Mouse (Mus musculus) liver, embryonic 11.5 days (tissue): ENCODE data around the gene Ippk. TPM values are rescaled to one million over a fixed set of nuclear protein-coding genes. Genes with fewer than 3 reads are reported as not detected.

Source experiments
- ATAC-seq: fragments of 200-750 bp; cut with Nextera tagmentation; replicated peaks from 2 replicates; pipeline ENCODE4 v1.8.0; 2017; ENCODE audit warnings: moderate number of reproducible peaks, mild to moderate bottlenecking, moderate TSS enrichment, moderate library complexity; ENCODE audit not compliant: low FRiP score
- DNase-seq: peaks from one replicate; pipeline ENCODE4 v3.0.0-alpha.2; 2017; ENCODE audit warnings: low spot score
- H3K27ac ChIP-seq: fragments of 300-500 bp; sonication (generic); 2 replicates; pipeline ENCODE4 v1.5.1; 2014; ENCODE audit warnings: mild to moderate bottlenecking, low read depth, low read length, control low read depth
- H3K27me3 ChIP-seq: fragments of 300-500 bp; sonication (generic); replicated peaks from 2 replicates; pipeline ENCODE4 v1.6.1; 2014; ENCODE audit warnings: low read length, mixed read lengths; ENCODE audit not compliant: control insufficient read depth, insufficient read depth
- H3K36me3 ChIP-seq: fragments of 300-500 bp; sonication (generic); 2 replicates; pipeline ENCODE4 v1.6.1; 2014; ENCODE audit warnings: mild to moderate bottlenecking, low read length, moderate library complexity, mixed read lengths; ENCODE audit not compliant: control insufficient read depth, insufficient read depth
- H3K4me1 ChIP-seq: fragments of 300-500 bp; sonication (generic); replicated peaks from 2 replicates; pipeline ENCODE4 v1.6.1; 2014; ENCODE audit warnings: low read length, mixed read lengths; ENCODE audit not compliant: control insufficient read depth, insufficient read depth
- H3K4me2 ChIP-seq: fragments of 300-500 bp; sonication (generic); 2 replicates; pipeline ENCODE4 v1.6.1; 2014; ENCODE audit warnings: mild to moderate bottlenecking, control low read depth, moderate library complexity
- H3K4me3 ChIP-seq: fragments of 300-500 bp; sonication (generic); 2 replicates; pipeline ENCODE4 v1.5.1; 2014; ENCODE audit warnings: low read depth, low read length, control low read depth
- H3K9ac ChIP-seq: fragments of 300-500 bp; sonication (generic); 2 replicates; pipeline ENCODE4 v1.6.1; 2014; ENCODE audit warnings: low read depth, low read length, control low read depth
- H3K9me3 ChIP-seq: fragments of 300-500 bp; sonication (generic); 2 replicates; pipeline ENCODE4 v1.6.1; 2016; ENCODE audit warnings: low read length, inconsistent platforms, mixed read lengths; ENCODE audit not compliant: control insufficient read depth
- WGBS: fragments of 180-500 bp; shearing (Covaris S2); extraction: QIAGEN DNeasy Blood & Tissue Kit; methylation state at CpG from one replicate; pipeline ENCODE4 v1.1.7; 2014; 5-methylcytosine and 5-hydroxymethylcytosine counted together
- polyA plus RNA-seq: library from polyadenylated mRNA; unstranded; fragments of >200 nt; fragmentation: Nextera tagmentation; extraction: Ambion mirVana; gene quantifications from 2 replicates; pipeline ENCODE4 v1.2.1, GENCODE M21; 2014

The Ippk gene
- polyA plus RNA-seq, 1 experiment from 2014 or later = 19.0 TPM

- no peaks in the 10 kb centered on the region for H3K27me3 ChIP-seq
- H3K36me3 ChIP-seq = peaks cover 50% of the 10 kb centered on the region
- H3K9ac ChIP-seq = no peak overlapping the region
- no peak overlapping the region for H3K4me2 ChIP-seq
- H3K4me1 ChIP-seq = no peaks in the 10 kb centered on the region; the same call in 1 of the 2 replicates
- H3K9me3 ChIP-seq = no peaks in the 10 kb centered on the region
- DNase-seq (no peak), ATAC-seq (no peak)
- WGBS = 94% methylated on average over 23 of the region's 23 CpGs
- H3K27ac ChIP-seq = no peak overlapping the region
- H3K4me3 ChIP-seq = no peak overlapping the region
Measured at GRCm38 (mm10) chr13:49382997-49383396, 38.1 kb upstream of the Ippk start.

GRCm38 (mm10) chr13:49384751-49385463 is 36.1 kb upstream of the Ippk start:
- no peaks in the 10 kb centered on the region; the same call in 1 of the 2 replicates for H3K4me1 ChIP-seq
- WGBS = 86% methylated on average over 16 of the region's 16 CpGs
- H3K4me2 ChIP-seq = no peak overlapping the region
- no peaks in the 10 kb centered on the region for H3K27me3 ChIP-seq
- peaks cover 32% of the 10 kb centered on the region for H3K36me3 ChIP-seq
- H3K9ac ChIP-seq = no peak overlapping the region
- no peak for ATAC-seq
- H3K4me3 ChIP-seq = no peak overlapping the region
- DNase-seq = no peak
- H3K27ac ChIP-seq = no peak overlapping the region
- H3K9me3 ChIP-seq = no peaks in the 10 kb centered on the region

GRCm38 (mm10) chr13:49391374-49391773 is 29.7 kb upstream of the Ippk start:
- H3K27me3 ChIP-seq = no peaks in the 10 kb centered on the region
- ATAC-seq (no peak), DNase-seq (no peak)
- 93% methylated on average over 2 of the region's 2 CpGs for WGBS
- no peak overlapping the region for H3K4me3 ChIP-seq
- peaks cover 8% of the 10 kb centered on the region for H3K36me3 ChIP-seq
- no peak overlapping the region for H3K4me2 ChIP-seq
- no peak overlapping the region for H3K9ac ChIP-seq
- H3K4me1 ChIP-seq = peaks cover 22% of the 10 kb centered on the region
- H3K9me3 ChIP-seq = peaks cover 4% of the 10 kb centered on the region; the same call in 1 of the 2 replicates
- H3K27ac ChIP-seq = no peak overlapping the region

- DNase-seq (no peak), ATAC-seq (peak; percentile 71)
- no peak overlapping the region for H3K4me3 ChIP-seq
- H3K9me3 ChIP-seq = peaks cover 4% of the 10 kb centered on the region; the same call in 1 of the 2 replicates
- no peaks in the 10 kb centered on the region for H3K36me3 ChIP-seq
- 35% methylated on average over 1 of the region's 1 CpGs for WGBS
- no peaks in the 10 kb centered on the region for H3K27me3 ChIP-seq
- peaks cover 30% of the 10 kb centered on the region for H3K4me1 ChIP-seq
- H3K9ac ChIP-seq = no peak overlapping the region
- H3K4me2 ChIP-seq = no peak overlapping the region
- peak overlapping the region; percentile 6; the same call in 1 of the 2 replicates for H3K27ac ChIP-seq
Measured at GRCm38 (mm10) chr13:49393579-49393978, 27.5 kb upstream of the Ippk start.

GRCm38 (mm10) chr13:49394886-49395447 is 26.1 kb upstream of the Ippk start:
- DNase-seq (no peak), ATAC-seq (no peak)
- Histone ChIP-seq H3K27ac (no peak overlapping the region), H3K36me3 (no peaks in the 10 kb centered on the region), H3K4me2 (no peak overlapping the region), H3K9me3 (peaks cover 4% of the 10 kb centered on the region; the same call in 1 of the 2 replicates), H3K27me3 (no peaks in the 10 kb centered on the region), H3K4me3 (no peak overlapping the region), H3K4me1 (peaks cover 30% of the 10 kb centered on the region), H3K9ac (no peak overlapping the region)
- WGBS = 87% methylated on average over 3 of the region's 3 CpGs

- DNase-seq = no peak
- Histone ChIP-seq H3K27me3 (no peaks in the 10 kb centered on the region), H3K4me3 (no peak overlapping the region), H3K36me3 (no peaks in the 10 kb centered on the region), H3K4me2 (no peak overlapping the region), H3K27ac (peak overlapping the region; percentile 54; the same call in 1 of the 2 replicates), H3K4me1 (peaks cover 30% of the 10 kb centered on the region), H3K9ac (no peak overlapping the region), H3K9me3 (no peaks in the 10 kb centered on the region)
- ATAC-seq = no peak
- WGBS = 73% methylated on average over 1 of the region's 1 CpGs
Measured at GRCm38 (mm10) chr13:49396798-49397197, 24.3 kb upstream of the Ippk start.

GRCm38 (mm10) chr13:49398191-49398590 is 22.9 kb upstream of the Ippk start:
- Histone ChIP-seq H3K36me3 (no peaks in the 10 kb centered on the region), H3K27me3 (no peaks in the 10 kb centered on the region), H3K9ac (no peak overlapping the region), H3K4me2 (no peak overlapping the region), H3K9me3 (no peaks in the 10 kb centered on the region), H3K4me3 (no peak overlapping the region), H3K27ac (no peak overlapping the region), H3K4me1 (peaks cover 27% of the 10 kb centered on the region)
- WGBS = 57% methylated on average over 8 of the region's 8 CpGs
- DNase-seq (no peak), ATAC-seq (0 out of 2 replicates have a peak, but pooled peaks have one; percentile 8)

GRCm38 (mm10) chr13:49400139-49400538 is 20.9 kb upstream of the Ippk start:
- Histone ChIP-seq H3K36me3 (no peaks in the 10 kb centered on the region), H3K9ac (no peak overlapping the region), H3K9me3 (no peaks in the 10 kb centered on the region), H3K4me2 (no peak overlapping the region), H3K4me3 (no peak overlapping the region), H3K4me1 (peaks cover 17% of the 10 kb centered on the region), H3K27ac (no peak overlapping the region), H3K27me3 (no peaks in the 10 kb centered on the region)
- ATAC-seq (no peak), DNase-seq (no peak)
- WGBS = 60% methylated on average over 6 of the region's 6 CpGs

- Histone ChIP-seq H3K9me3 (no peaks in the 10 kb centered on the region), H3K27ac (no peak overlapping the region), H3K4me1 (peaks cover 4% of the 10 kb centered on the region; the same call in 1 of the 2 replicates), H3K4me2 (no peak overlapping the region), H3K4me3 (no peak overlapping the region), H3K36me3 (no peaks in the 10 kb centered on the region), H3K27me3 (no peaks in the 10 kb centered on the region), H3K9ac (no peak overlapping the region)
- ATAC-seq (no peak), DNase-seq (no peak)
- 62% methylated on average over 2 of the region's 2 CpGs for WGBS
Measured at GRCm38 (mm10) chr13:49402628-49403027, 18.4 kb upstream of the Ippk start.
